In the genomic region with DNA sequence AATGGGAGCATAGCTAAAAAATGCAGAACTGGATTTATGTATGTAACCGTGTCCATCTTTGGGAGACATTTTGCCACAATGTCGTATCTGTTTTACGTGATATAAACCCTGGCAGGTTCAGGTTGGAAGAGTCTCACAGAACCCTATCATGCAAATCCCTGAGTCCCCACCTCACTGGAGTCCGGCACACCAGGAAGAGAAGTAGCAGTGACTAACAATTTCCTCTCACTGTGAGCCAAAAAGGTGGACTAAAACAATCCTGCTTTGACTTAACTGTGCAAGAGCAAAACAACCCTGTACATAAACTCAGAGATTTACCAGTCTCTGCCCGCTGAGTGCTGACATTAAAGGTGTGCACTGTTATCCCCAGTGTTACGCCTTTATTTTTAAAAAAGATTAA, we compare ENCODE assay signal across 1 mouse cellular context.
TF ChIP-seq lines count a peak whose summit lies in the region.

No protein-coding gene starts in this region.

TF ChIP-seq in CH12.LX, 34 proteins besides CTCF, POLR2A, EP300 and RAD21 (continued from another document):
- TF ChIP-seq IRF4 (IDR thresholded peaks at IDR 0.05; ENCODE audit: low read depth, low read length) (peak; percentile 67; the same call in 1 of the 2 replicates), MXI1 (IDR thresholded peaks at IDR 0.05; ENCODE audit: low read depth, low read length) (no peak), ZMIZ1 (IDR thresholded peaks at IDR 0.05; ENCODE audit: low read depth, low read length) (no peak), NRF1 (IDR thresholded peaks at IDR 0.05; ENCODE audit: low read depth, low read length) (no peak), MYC (IDR thresholded peaks at IDR 0.05; ENCODE audit: low read depth, low read length) (peak; percentile 51), ZNF384 (IDR thresholded peaks at IDR 0.05; ENCODE audit: low read depth, low read length) (no peak), ELF1 (IDR thresholded peaks at IDR 0.05; ENCODE audit: low read depth, low read length) (peak; percentile 56), ETS1 (conservative IDR thresholded peaks at IDR 0.05; ENCODE audit: low read depth, low read length) (peak; percentile 68), POLR2AphosphoS2 (IDR thresholded peaks at IDR 0.05; ENCODE audit: low read depth, low read length) (no peak), MEF2A (IDR thresholded peaks at IDR 0.05; ENCODE audit: borderline replicate concordance, low read depth, low read length) (peak; percentile 43; the same call in 1 of the 2 replicates)
